Mouse (Mus musculus) macrophage (primary cell): ENCODE data around the gene Ccr9. TPM values are rescaled to one million over a fixed set of nuclear protein-coding genes. Genes with fewer than 3 reads are reported as not detected.

Experiments
- H3K27ac ChIP-seq: fragments of 350-480 bp; formaldehyde crosslinking; 2 replicates; pipeline ENCODE4 v1.9.0; 2021
- H3K36me3 ChIP-seq: fragments of 350-480 bp; formaldehyde crosslinking; 2 replicates; pipeline ENCODE4 v1.9.0; 2021; ENCODE audit errors: inconsistent target
- H3K4me3 ChIP-seq: fragments of 350-480 bp; formaldehyde crosslinking; 2 replicates; pipeline ENCODE4 v1.9.0; 2021; ENCODE audit errors: inconsistent target
- H3K79me2 ChIP-seq: fragments of 350-480 bp; formaldehyde crosslinking; 2 replicates; pipeline ENCODE4 v1.9.0; 2021; ENCODE audit errors: inconsistent target
- WGBS: methylation state at CpG from one replicate; pipeline ENCODE4 v1.1.7; 2026; ENCODE audit warnings: inconsistent platforms; ENCODE audit not compliant: missing documents; 5-methylcytosine and 5-hydroxymethylcytosine counted together
- polyA plus RNA-seq: library from polyadenylated mRNA; stranded (reverse); fragments of 250-400 nt; gene quantifications from 3 replicates; pipeline ENCODE4 v1.2.4, GENCODE M21; 2018; ENCODE audit warnings: inconsistent platforms

The Ccr9 gene
- polyA plus RNA-seq, 1 experiment from 2014 or later: 1.2 TPM

- H3K4me3 ChIP-seq: no peak overlapping the region
These were observed 959 bp downstream of the Ccr9 start for GRCm38 (mm10) chr9:123679198-123679597.

GRCm38 (mm10) chr9:123683704-123684103 is 5.5 kb downstream of the Ccr9 start:
- H3K79me2 ChIP-seq: no peaks in the 10 kb centered on the region
- no peaks in the 10 kb centered on the region for H3K36me3 ChIP-seq
- 5% methylated on average over 3 of the region's 3 CpGs for WGBS
- no peak overlapping the region for H3K4me3 ChIP-seq
- no peak overlapping the region for H3K27ac ChIP-seq

More at GRCm38 (mm10) chr9:123679198-123679597, 959 bp downstream of the Ccr9 start:
- Histone ChIP-seq H3K79me2 (no peaks in the 10 kb centered on the region), H3K36me3 (no peaks in the 10 kb centered on the region), H3K27ac (no peak overlapping the region)
- WGBS: 73% methylated on average over 2 of the region's 2 CpGs

- no peak overlapping the region for H3K4me3 ChIP-seq
- H3K79me2 ChIP-seq: no peaks in the 10 kb centered on the region
- 68% methylated on average over 5 of the region's 5 CpGs for WGBS
- no peak overlapping the region for H3K27ac ChIP-seq
- no peaks in the 10 kb centered on the region for H3K36me3 ChIP-seq
These were observed 8.0 kb downstream of the Ccr9 start for GRCm38 (mm10) chr9:123686206-123686605.

GRCm38 (mm10) chr9:123688227-123688626 is 10.0 kb downstream of the Ccr9 start:
- H3K27ac ChIP-seq: no peak overlapping the region
- no peaks in the 10 kb centered on the region for H3K79me2 ChIP-seq
- no peaks in the 10 kb centered on the region for H3K36me3 ChIP-seq
- H3K4me3 ChIP-seq: no peak overlapping the region
- WGBS: 100% methylated on average over 1 of the region's 1 CpGs

GRCm38 (mm10) chr9:123695634-123696302 is 17.5 kb downstream of the Ccr9 start:
- 89% methylated on average over 3 of the region's 3 CpGs for WGBS
- no peak overlapping the region for H3K4me3 ChIP-seq
- H3K36me3 ChIP-seq: peaks cover 11% of the 10 kb centered on the region; the same call in 1 of the 2 replicates
- H3K27ac ChIP-seq: no peak overlapping the region
- no peaks in the 10 kb centered on the region for H3K79me2 ChIP-seq

GRCm38 (mm10) chr9:123701822-123702221 is 23.6 kb downstream of the Ccr9 start:
- H3K27ac ChIP-seq: no peak overlapping the region
- no peak overlapping the region for H3K4me3 ChIP-seq
- no peaks in the 10 kb centered on the region for H3K79me2 ChIP-seq
- WGBS: 98% methylated on average over 5 of the region's 5 CpGs
- H3K36me3 ChIP-seq: peaks cover 27% of the 10 kb centered on the region; the same call in 1 of the 2 replicates

- H3K79me2 ChIP-seq: no peaks in the 10 kb centered on the region
- no peak overlapping the region for H3K4me3 ChIP-seq
- WGBS: 96% methylated on average over 2 of the region's 2 CpGs
- peaks cover 6% of the 10 kb centered on the region; the same call in 1 of the 2 replicates for H3K36me3 ChIP-seq
- H3K27ac ChIP-seq: no peak overlapping the region
These were observed 31.0 kb downstream of the Ccr9 start for GRCm38 (mm10) chr9:123709226-123709625.

GRCm38 (mm10) chr9:123713111-123713510 is 34.9 kb downstream of the Ccr9 start:
- H3K79me2 ChIP-seq: peaks cover 4% of the 10 kb centered on the region; the same call in 1 of the 2 replicates
- H3K27ac ChIP-seq: no peak overlapping the region
- H3K4me3 ChIP-seq: no peak overlapping the region
- 87% methylated on average over 2 of the region's 2 CpGs for WGBS
- peaks cover 6% of the 10 kb centered on the region; the same call in 1 of the 2 replicates for H3K36me3 ChIP-seq

GRCm38 (mm10) chr9:123716301-123716700 is 38.1 kb downstream of the Ccr9 start:
- H3K79me2 ChIP-seq: peaks cover 4% of the 10 kb centered on the region; the same call in 1 of the 2 replicates
- WGBS: 80% methylated on average over 3 of the region's 3 CpGs
- no peak overlapping the region for H3K27ac ChIP-seq
- no peaks in the 10 kb centered on the region for H3K36me3 ChIP-seq
- no peak overlapping the region for H3K4me3 ChIP-seq

GRCm38 (mm10) chr9:123717186-123718008 is 39.2 kb downstream of the Ccr9 start, which contains the start of gene Lztfl1:
Lztfl1 (minus strand) TSS chr9:123717697.
- Histone ChIP-seq H3K27ac (no peak within 1 kb of the TSS), H3K4me3 (peak within 1 kb of the TSS; percentile 50), H3K79me2 (peaks cover 4% of the 10 kb centered on the region; the same call in 1 of the 2 replicates), H3K36me3 (no peaks in the 10 kb centered on the region)
- under 1% methylated on average over 53 of the region's 55 CpGs for WGBS

GRCm38 (mm10) chr9:123722737-123723493 is 44.7 kb downstream of the Ccr9 start:
- WGBS: 60% methylated on average over 2 of the region's 2 CpGs

GRCm38 (mm10) chr9:123731271-123731670 is 53.0 kb downstream of the Ccr9 start:
- H3K79me2 ChIP-seq: no peaks in the 10 kb centered on the region
- 89% methylated on average over 3 of the region's 3 CpGs for WGBS
- no peaks in the 10 kb centered on the region for H3K36me3 ChIP-seq
- no peak overlapping the region for H3K4me3 ChIP-seq
- H3K27ac ChIP-seq: no peak overlapping the region

More at GRCm38 (mm10) chr9:123722737-123723493, 44.7 kb downstream of the Ccr9 start:
- Histone ChIP-seq H3K4me3 (no peak overlapping the region), H3K79me2 (no peaks in the 10 kb centered on the region), H3K36me3 (no peaks in the 10 kb centered on the region), H3K27ac (no peak overlapping the region)

- H3K4me3 ChIP-seq: no peak overlapping the region
- no peaks in the 10 kb centered on the region for H3K79me2 ChIP-seq
- H3K27ac ChIP-seq: no peak overlapping the region
- WGBS: 81% methylated on average over 3 of the region's 3 CpGs
- H3K36me3 ChIP-seq: no peaks in the 10 kb centered on the region
These were observed 55.9 kb downstream of the Ccr9 start for GRCm38 (mm10) chr9:123734133-123734532.

- Histone ChIP-seq H3K79me2 (no peaks in the 10 kb centered on the region), H3K36me3 (no peaks in the 10 kb centered on the region), H3K27ac (no peak overlapping the region), H3K4me3 (no peak overlapping the region)
- WGBS: 96% methylated on average over 4 of the region's 4 CpGs
These were observed 62.6 kb downstream of the Ccr9 start for GRCm38 (mm10) chr9:123740799-123741198.
